Mouse (Mus musculus) hindbrain, embryonic 11.5 days (tissue): ENCODE data around the gene Gm37419. TPM values are rescaled to one million over a fixed set of nuclear protein-coding genes. Genes with fewer than 3 reads are reported as not detected.

Source experiments
- ATAC-seq: fragments of 200-750 bp; cut with Nextera tagmentation; 2 replicates; pipeline ENCODE4 v1.8.0; 2017; ENCODE audit warnings: mild to moderate bottlenecking, moderate TSS enrichment, moderate library complexity; ENCODE audit not compliant: low FRiP score
- DNase-seq: peaks from one replicate; pipeline ENCODE4 v3.0.0-alpha.2; 2015; ENCODE audit warnings: low spot score
- H3K27ac ChIP-seq: fragments of 300-500 bp; sonication (generic); 2 replicates; pipeline ENCODE4 v1.5.1; 2014; ENCODE audit warnings: mild to moderate bottlenecking, low read depth, low read length
- H3K27me3 ChIP-seq: fragments of 300-500 bp; sonication (generic); 2 replicates; pipeline ENCODE4 v1.6.1; 2014; ENCODE audit warnings: mild to moderate bottlenecking, low read length, moderate library complexity, mixed read lengths; ENCODE audit not compliant: control insufficient read depth, insufficient read depth
- H3K36me3 ChIP-seq: fragments of 300-500 bp; sonication (generic); 2 replicates; pipeline ENCODE4 v1.6.1; 2014; ENCODE audit warnings: mild to moderate bottlenecking, low read length, moderate library complexity, mixed read lengths; ENCODE audit not compliant: control insufficient read depth, insufficient read depth
- H3K4me1 ChIP-seq: fragments of 300-500 bp; sonication (generic); replicated peaks from 2 replicates; pipeline ENCODE4 v1.6.1; 2014; ENCODE audit warnings: low read length, mixed read lengths; ENCODE audit not compliant: control insufficient read depth, insufficient read depth
- H3K4me2 ChIP-seq: fragments of 300-500 bp; sonication (generic); replicated peaks from 2 replicates; pipeline ENCODE4 v1.6.1; 2014; ENCODE audit warnings: mild to moderate bottlenecking, low read depth, low read length
- H3K4me3 ChIP-seq: fragments of 300-500 bp; sonication (generic); 2 replicates; pipeline ENCODE4 v1.5.1; 2014; ENCODE audit warnings: low read depth, low read length
- H3K9ac ChIP-seq: fragments of 300-500 bp; sonication (generic); 2 replicates; pipeline ENCODE4 v1.6.1; 2014; ENCODE audit warnings: low read depth, low read length
- H3K9me3 ChIP-seq: fragments of 300-500 bp; sonication (generic); 2 replicates; pipeline ENCODE4 v1.6.1; 2016; ENCODE audit warnings: low read length; ENCODE audit not compliant: control insufficient read depth
- WGBS: fragments of 180-500 bp; shearing (Covaris S2); extraction: QIAGEN DNeasy Blood & Tissue Kit; methylation state at CpG from one replicate; pipeline ENCODE4 v1.1.7; 2014; 5-methylcytosine and 5-hydroxymethylcytosine counted together
- polyA plus RNA-seq: library from polyadenylated mRNA; unstranded; fragments of >200 nt; fragmentation: Nextera tagmentation; extraction: Ambion mirVana; gene quantifications from 2 replicates; pipeline ENCODE4 v1.2.1, GENCODE M21; 2014

Gene Gm37419
- polyA plus RNA-seq, 1 experiment from 2014 or later = not detected

DNA sequence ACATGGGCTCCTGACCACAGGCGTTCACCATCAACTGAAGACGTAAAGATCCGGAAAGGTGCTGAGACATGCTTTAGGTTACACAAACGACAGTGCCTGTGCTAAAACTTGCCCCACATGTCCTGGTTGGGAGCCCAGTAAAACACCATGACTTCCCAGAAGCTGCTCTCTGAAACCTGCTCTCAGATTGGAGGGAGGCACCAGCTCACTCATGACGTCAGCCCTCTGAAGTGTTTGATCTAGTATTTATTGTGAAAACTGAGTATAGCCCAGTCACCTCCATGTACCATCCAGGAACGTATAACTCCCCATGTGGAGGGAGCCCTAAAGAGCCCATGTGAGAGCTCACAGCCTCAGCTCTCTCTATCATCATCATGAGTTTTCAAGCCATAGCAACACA lies 9.6 kb downstream of the Gm37419 start:
- 89% methylated on average over 6 of the region's 6 CpGs for WGBS
- Histone ChIP-seq H3K36me3 (no peaks in the 10 kb centered on the region), H3K27ac (no peak overlapping the region), H3K4me1 (no peaks in the 10 kb centered on the region), H3K9ac (no peak overlapping the region), H3K9me3 (no peaks in the 10 kb centered on the region), H3K27me3 (no peaks in the 10 kb centered on the region), H3K4me3 (no peak overlapping the region), H3K4me2 (no peak overlapping the region)
- ATAC-seq (no peak), DNase-seq (no peak)

DNA sequence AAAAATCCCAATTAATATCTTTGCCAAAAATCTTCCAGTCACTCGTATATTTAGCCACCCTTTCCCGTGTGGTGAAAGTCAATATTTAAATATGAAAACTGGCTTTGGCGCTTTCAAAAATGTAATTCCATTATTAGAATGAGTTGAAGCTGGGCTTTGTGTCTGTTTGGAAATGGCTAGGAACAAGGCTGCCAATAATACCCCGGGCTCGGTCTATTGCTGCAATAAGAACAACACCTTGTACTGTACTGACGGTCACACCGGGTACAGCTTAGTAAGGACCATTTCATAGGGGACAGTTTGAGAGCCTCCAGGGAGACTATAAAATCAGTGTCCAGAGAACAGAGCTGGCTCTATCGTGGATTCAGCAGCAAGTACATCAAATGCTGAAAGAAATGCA lies 17.6 kb downstream of the Gm37419 start:
- Histone ChIP-seq H3K4me3 (no peak overlapping the region), H3K27me3 (no peaks in the 10 kb centered on the region), H3K4me2 (no peak overlapping the region), H3K27ac (no peak overlapping the region), H3K9me3 (no peaks in the 10 kb centered on the region), H3K36me3 (no peaks in the 10 kb centered on the region), H3K4me1 (no peaks in the 10 kb centered on the region), H3K9ac (no peak overlapping the region)
- 89% methylated on average over 8 of the region's 8 CpGs for WGBS
- ATAC-seq (no peak), DNase-seq (no peak)

DNA sequence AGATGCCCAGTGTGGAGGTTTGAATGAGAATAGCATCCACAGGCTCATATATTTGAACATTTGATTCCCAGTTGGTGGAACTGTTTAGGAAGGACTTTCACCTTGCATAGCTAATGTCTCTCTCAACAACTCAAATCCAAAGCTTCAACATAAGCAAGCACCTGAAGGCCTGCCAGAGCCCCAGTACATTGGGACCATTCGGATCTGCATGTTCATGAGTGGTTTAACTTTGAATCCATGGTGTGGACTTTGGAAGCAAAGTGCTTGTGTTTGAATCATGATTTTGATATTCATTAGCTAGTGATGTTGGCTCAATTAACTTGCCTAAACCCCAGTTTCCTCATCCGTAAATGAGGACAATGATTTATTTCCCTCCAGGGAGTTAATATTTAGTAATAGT lies 21.6 kb downstream of the Gm37419 start:
- no peaks in the 10 kb centered on the region for H3K4me1 ChIP-seq
- no peak for ATAC-seq
- 91% methylated on average over 2 of the region's 2 CpGs for WGBS

DNA sequence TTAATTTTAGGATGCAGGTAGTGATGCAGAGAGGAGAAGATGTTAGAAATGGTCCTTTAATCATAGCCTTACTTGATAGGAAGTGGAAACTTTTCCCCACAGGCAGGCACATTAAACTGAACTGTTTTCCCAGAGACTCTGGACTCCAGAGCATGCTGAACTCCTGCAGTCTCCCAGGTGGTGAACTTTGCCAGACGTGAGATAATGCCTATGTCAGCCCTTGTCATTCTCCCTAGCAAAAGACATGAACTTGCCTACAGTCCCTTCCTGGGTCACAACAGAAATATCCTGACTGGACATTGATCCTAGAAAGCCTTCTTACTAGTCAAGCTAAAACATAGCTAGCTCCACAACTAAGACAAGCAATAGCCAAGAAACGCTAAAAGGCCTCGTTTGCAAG lies 23.0 kb downstream of the Gm37419 start:
- Histone ChIP-seq H3K4me1 (no peaks in the 10 kb centered on the region), H3K27me3 (no peaks in the 10 kb centered on the region), H3K4me3 (no peak overlapping the region), H3K9ac (no peak overlapping the region), H3K4me2 (no peak overlapping the region), H3K27ac (no peak overlapping the region), H3K9me3 (no peaks in the 10 kb centered on the region), H3K36me3 (no peaks in the 10 kb centered on the region)
- WGBS = 75% methylated on average over 3 of the region's 3 CpGs
- no peak for ATAC-seq
- DNase-seq = no peak

More for the DNA sequence above, 21.6 kb downstream of the Gm37419 start:
- Histone ChIP-seq H3K4me3 (no peak overlapping the region), H3K36me3 (no peaks in the 10 kb centered on the region), H3K9me3 (no peaks in the 10 kb centered on the region), H3K27ac (no peak overlapping the region), H3K9ac (no peak overlapping the region), H3K4me2 (no peak overlapping the region), H3K27me3 (no peaks in the 10 kb centered on the region)
- DNase-seq = no peak

DNA sequence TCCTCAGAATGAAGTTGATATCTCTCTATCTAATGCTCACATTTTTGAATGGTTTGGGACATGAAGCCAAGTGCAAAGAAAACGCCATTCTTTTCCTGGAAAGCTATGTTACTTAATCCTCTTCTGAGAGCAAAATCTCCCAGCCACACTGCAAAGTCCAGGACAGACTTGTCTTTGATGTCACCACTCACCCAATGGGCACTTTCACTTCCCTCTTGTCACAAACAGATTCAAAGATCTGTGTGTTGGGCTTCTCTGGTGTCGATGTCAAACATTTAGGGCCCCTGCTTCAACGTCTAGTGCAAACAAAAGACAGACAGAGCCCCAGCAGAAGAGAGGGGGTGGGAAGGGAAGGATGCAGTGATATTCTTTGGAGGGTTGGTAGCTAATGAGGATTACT lies 23.8 kb downstream of the Gm37419 start:
- no peak overlapping the region for H3K4me3 ChIP-seq
- H3K4me1 ChIP-seq = no peaks in the 10 kb centered on the region
- no peak overlapping the region for H3K4me2 ChIP-seq
- H3K9ac ChIP-seq = no peak overlapping the region
- 66% methylated on average over 3 of the region's 3 CpGs for WGBS
- H3K27ac ChIP-seq = no peak overlapping the region
- H3K9me3 ChIP-seq = no peaks in the 10 kb centered on the region
- ATAC-seq = no peak
- no peaks in the 10 kb centered on the region for H3K27me3 ChIP-seq
- no peak for DNase-seq
- no peaks in the 10 kb centered on the region for H3K36me3 ChIP-seq

DNA sequence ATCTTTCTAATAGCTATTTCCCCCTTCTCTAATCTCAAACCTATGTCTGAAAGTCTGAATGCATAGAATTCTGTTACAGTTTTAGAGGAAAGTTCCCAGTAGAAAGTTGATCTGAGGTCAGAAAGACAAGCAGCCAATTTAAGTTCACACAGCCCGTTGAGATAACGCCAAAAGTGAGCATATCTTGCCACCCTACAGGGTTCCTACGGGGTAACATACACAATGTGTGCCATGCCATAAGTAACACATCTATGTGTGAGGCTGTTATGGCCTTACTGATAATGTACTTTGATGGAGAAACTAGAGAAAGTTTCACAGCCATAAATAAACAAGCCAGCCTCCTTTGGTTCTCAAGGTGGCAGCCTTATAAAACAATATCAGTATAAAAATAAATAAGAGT lies 26.1 kb downstream of the Gm37419 start:
- Histone ChIP-seq H3K9ac (no peak overlapping the region), H3K36me3 (no peaks in the 10 kb centered on the region), H3K9me3 (no peaks in the 10 kb centered on the region), H3K27ac (no peak overlapping the region), H3K4me3 (no peak overlapping the region), H3K4me1 (no peaks in the 10 kb centered on the region), H3K4me2 (no peak overlapping the region), H3K27me3 (no peaks in the 10 kb centered on the region)
- ATAC-seq (no peak), DNase-seq (no peak)
- 90% methylated on average over 3 of the region's 3 CpGs for WGBS

DNA sequence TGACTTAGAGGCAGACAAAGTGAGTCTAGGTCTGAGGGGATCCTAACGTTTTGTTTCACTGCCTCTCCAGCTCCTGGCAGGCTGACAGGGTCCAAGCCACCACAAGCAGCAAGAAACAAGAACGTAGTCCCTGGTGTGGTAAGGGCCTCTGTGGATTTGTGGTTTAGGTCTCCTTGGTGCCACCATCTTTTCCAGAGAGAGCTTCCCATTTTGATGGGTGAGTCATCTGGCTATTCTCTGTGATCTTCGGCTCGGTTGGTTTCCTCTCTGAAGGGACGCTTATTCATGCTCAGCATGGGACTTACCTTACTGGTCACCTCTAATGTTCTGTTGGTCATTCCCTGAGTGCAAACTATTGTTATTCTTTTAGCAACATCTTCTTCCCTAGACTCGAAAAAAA lies 28.0 kb downstream of the Gm37419 start:
- Histone ChIP-seq H3K36me3 (no peaks in the 10 kb centered on the region), H3K27me3 (no peaks in the 10 kb centered on the region), H3K9me3 (no peaks in the 10 kb centered on the region), H3K4me2 (no peak overlapping the region), H3K4me1 (no peaks in the 10 kb centered on the region), H3K4me3 (no peak overlapping the region), H3K27ac (no peak overlapping the region), H3K9ac (no peak overlapping the region)
- ATAC-seq = no peak
- WGBS = 54% methylated on average over 6 of the region's 6 CpGs
- no peak for DNase-seq

DNA sequence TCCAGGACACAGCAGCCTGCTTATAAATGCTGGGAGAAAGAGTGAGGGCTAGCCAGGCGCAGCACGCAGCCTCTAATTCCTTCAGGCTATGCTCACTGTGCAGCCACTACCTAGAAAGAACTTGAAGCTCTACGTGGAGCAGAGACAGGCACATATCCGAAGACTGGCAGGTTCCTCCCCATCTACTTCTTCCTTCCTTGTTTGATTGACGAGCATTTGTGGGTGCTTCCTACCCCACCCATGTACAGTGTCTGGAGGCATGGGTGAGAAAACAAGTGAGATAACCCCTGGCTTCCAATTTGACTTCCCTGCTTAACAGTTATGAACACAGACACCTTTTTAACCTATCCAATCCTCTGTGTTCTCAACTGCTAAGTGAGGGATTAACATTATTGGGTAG lies 28.5 kb downstream of the Gm37419 start:
- WGBS = 77% methylated on average over 5 of the region's 5 CpGs
- no peaks in the 10 kb centered on the region for H3K4me1 ChIP-seq
- no peaks in the 10 kb centered on the region for H3K27me3 ChIP-seq
- H3K9me3 ChIP-seq = no peaks in the 10 kb centered on the region
- H3K9ac ChIP-seq = no peak overlapping the region
- no peak overlapping the region for H3K4me3 ChIP-seq
- no peaks in the 10 kb centered on the region for H3K36me3 ChIP-seq
- ATAC-seq = no peak
- no peak overlapping the region for H3K27ac ChIP-seq
- no peak overlapping the region for H3K4me2 ChIP-seq
- DNase-seq = no peak

DNA sequence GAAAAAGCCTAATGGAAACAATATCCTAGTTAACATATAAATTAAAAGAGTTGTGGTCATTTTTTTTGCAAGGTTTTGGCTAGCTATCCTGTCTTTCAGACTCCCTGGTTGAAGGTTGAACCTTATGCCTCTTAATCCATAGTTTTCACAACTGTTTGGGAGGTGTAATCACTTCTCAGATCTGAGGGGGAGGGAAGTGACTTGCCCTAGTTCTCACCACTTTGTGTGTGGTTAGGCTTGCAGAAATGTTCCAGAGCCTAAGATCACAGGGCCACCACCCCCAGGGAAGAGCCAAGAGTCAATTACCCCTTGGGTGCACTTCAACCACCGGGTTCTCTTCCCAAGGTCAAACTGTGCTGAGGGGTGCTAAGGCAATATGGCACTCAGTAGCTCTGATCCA lies 33.4 kb downstream of the Gm37419 start:
- H3K4me1 ChIP-seq = no peaks in the 10 kb centered on the region
- H3K9me3 ChIP-seq = no peaks in the 10 kb centered on the region
- 78% methylated on average over 1 of the region's 1 CpGs for WGBS
- DNase-seq = no peak
- no peak overlapping the region for H3K27ac ChIP-seq
- H3K4me3 ChIP-seq = no peak overlapping the region
- no peaks in the 10 kb centered on the region for H3K36me3 ChIP-seq
- no peak overlapping the region for H3K9ac ChIP-seq
- no peak overlapping the region for H3K4me2 ChIP-seq
- H3K27me3 ChIP-seq = no peaks in the 10 kb centered on the region
- ATAC-seq = no peak
